Mouse (Mus musculus): ENCODE measurements at regions not wholly inside any gene's neighbourhood (a gene's known extent, or its start where the extent isn't known, plus 50 kb on each side); places are given as distances from the start of the nearest gene placed in this dataset.

DNA sequence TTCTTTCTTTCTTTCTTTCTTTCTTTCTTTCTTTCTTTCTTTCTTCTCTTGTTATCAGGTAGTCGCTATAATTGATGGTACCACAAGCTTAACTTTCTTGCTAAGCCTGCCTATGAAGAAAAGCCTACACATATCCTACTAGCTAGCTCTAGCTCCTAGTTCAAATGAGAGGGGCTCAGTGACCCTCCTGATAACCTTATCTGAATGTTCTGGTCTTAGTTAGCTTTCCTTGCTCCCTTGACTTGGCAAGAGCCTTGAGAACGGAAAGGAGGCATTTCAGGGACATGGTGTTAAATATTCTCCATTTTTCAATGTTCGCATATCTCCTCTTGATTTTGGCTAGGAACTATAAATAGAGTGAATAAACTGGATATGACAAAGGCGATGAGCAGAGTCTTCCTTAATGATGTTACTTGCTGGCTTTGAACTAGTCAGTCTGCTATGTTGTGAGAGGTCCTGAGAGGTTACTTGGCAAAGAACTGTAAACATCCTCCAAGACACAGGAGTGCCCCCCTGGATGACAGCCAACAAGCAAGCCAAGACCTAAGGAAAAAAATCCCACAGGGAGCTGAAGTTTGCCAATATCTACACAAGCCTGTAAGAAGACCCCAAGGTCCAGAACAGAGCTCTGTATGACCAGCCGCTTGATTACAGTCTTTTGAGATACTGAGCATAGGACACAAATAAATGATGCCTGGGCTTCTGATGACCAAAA is 240.2 kb downstream of the Pros1 start:
- TF ChIP-seq MAFK (IDR thresholded peaks at IDR 0.05; ENCODE audit: insufficient read depth, low read depth, low read length) (no peak), HCFC1 (IDR thresholded peaks at IDR 0.05; ENCODE audit: borderline replicate concordance, insufficient read depth, low read length) (no peak), ZC3H11A (IDR thresholded peaks at IDR 0.05; ENCODE audit: borderline replicate concordance, low read depth, low read length) (no peak), CHD2 (IDR thresholded peaks at IDR 0.05; ENCODE audit: low read depth, low read length) (no peak)
